Mouse (Mus musculus): ENCODE measurements around the gene Nacc2.

DNA sequence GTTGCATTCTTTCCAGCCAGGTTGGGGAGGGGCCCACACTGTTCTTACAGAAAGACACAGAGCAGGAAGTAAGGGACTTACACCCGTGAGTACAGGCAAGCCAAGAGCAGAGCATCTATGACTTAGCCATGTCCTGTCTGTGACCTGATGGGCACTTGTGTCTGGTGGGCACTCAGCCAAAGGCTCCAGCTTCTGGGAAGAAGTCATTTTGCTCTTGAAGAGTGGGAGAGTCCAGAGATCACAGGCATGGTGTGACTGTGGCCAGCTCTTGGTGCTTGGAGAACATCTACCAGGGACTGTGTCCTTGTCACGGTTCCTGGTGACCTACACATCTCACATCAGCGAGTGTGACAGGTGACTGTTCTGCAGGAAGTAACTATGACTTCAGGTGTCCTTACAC, 32.7 kb upstream of the Nacc2 start:
- TF ChIP-seq CTCF (IDR thresholded peaks at IDR 0.05; ENCODE audit: low read depth): no peak
- no peak for TF ChIP-seq EP300 (optimal IDR thresholded peaks at IDR 0.05)

All from stomach, postnatal 0 days (tissue).